Mouse (Mus musculus): ENCODE measurements at regions not wholly inside any gene's neighbourhood (a gene's known extent, or its start where the extent isn't known, plus 50 kb on each side); places are given as distances from the start of the nearest gene placed in this dataset.

DNA sequence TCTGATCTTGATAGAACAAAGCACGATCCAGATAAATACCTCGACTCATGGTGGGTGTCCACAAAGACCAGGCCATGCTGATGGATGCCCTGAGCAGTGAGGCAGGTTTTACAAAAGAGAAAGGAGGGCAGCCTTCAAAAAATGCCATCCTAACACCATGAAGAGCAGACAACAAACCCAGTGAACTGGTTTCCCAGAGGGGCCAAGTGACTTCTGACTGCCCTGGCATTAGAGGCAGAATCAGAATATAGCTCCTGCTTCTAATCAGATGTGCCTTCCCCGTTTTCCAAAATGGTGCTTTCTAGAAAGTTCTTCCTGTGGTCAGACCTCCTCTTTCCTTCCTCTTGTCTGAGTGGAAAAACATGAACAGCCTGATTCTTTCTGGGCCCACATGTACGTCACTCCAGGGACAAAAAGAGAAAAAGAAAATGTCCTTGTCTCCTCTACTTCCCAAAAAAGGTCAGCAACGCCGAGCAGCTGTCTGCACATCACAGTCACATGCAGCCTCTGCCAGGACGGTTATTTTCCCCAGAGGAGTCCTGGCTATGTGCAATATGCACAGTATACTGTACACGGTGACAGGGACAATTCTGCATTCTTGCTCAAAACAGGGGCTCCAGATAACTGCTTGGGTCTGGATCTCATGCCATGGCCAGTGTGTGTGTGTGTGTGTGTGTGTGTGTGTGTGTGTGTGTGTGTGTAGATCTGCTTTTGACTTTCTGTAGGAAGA lies 94.9 kb upstream of the Gm4791 start:
- peaks cover 3% of the 10 kb centered on the region; the same call in 1 of the 2 replicates for H3K4me1 ChIP-seq (ENCODE audit: control insufficient read depth, insufficient read depth, low read length)
- no peaks in the 10 kb centered on the region for H3K79me2 ChIP-seq (replicated peaks; ENCODE audit: control insufficient read depth, insufficient read depth, low read length)
- no peaks in the 10 kb centered on the region for H3K36me3 ChIP-seq (ENCODE audit: control insufficient read depth, insufficient read depth, low read length)
- no peak overlapping the region for H3K4me3 ChIP-seq
- H3K9ac ChIP-seq (ENCODE audit: low read depth, low read length): no peak overlapping the region
- peak in 1 of 2 experiments; percentile 31 for DNase-seq
- H3K27ac ChIP-seq: no peak overlapping the region
- TF ChIP-seq CTCF (IDR thresholded peaks at IDR 0.05) (no peak), EP300 (IDR thresholded peaks at IDR 0.05; ENCODE audit: insufficient read depth, low read depth, low read length) (no peak), POLR2A (IDR thresholded peaks at IDR 0.05; ENCODE audit: insufficient read depth, low read depth, low read length) (no peak)
- no peaks in the 10 kb centered on the region for H3K27me3 ChIP-seq (ENCODE audit: control insufficient read depth, insufficient read depth, low read length)
- intact Hi-C loops (cut with DNase I): no loop called here
- WGBS: 27% methylated on average over 8 of the region's 8 CpGs

GRCm38 (mm10) chr9:46899283-46899682 lies 99.3 kb upstream of the Gm4791 start:
- no peak overlapping the region for H3K27ac ChIP-seq
- no peaks in the 10 kb centered on the region for H3K27me3 ChIP-seq (ENCODE audit: control insufficient read depth, insufficient read depth, low read length)
- DNase-seq: no peak
- peaks cover 6% of the 10 kb centered on the region; the same call in 1 of the 2 replicates for H3K4me1 ChIP-seq (ENCODE audit: control insufficient read depth, insufficient read depth, low read length)
- intact Hi-C loops (cut with DNase I): no loop called here
- WGBS: 8% methylated on average over 2 of the region's 2 CpGs
- no peaks in the 10 kb centered on the region for H3K36me3 ChIP-seq (ENCODE audit: control insufficient read depth, insufficient read depth, low read length)
- H3K79me2 ChIP-seq (replicated peaks; ENCODE audit: control insufficient read depth, insufficient read depth, low read length): no peaks in the 10 kb centered on the region
- H3K4me3 ChIP-seq: no peak overlapping the region
- no peak overlapping the region for H3K9ac ChIP-seq (ENCODE audit: low read depth, low read length)
- no peak for TF ChIP-seq CTCF (IDR thresholded peaks at IDR 0.05)
- TF ChIP-seq EP300 (IDR thresholded peaks at IDR 0.05; ENCODE audit: insufficient read depth, low read depth, low read length): no peak
- no peak for TF ChIP-seq POLR2A (IDR thresholded peaks at IDR 0.05; ENCODE audit: insufficient read depth, low read depth, low read length)

DNA sequence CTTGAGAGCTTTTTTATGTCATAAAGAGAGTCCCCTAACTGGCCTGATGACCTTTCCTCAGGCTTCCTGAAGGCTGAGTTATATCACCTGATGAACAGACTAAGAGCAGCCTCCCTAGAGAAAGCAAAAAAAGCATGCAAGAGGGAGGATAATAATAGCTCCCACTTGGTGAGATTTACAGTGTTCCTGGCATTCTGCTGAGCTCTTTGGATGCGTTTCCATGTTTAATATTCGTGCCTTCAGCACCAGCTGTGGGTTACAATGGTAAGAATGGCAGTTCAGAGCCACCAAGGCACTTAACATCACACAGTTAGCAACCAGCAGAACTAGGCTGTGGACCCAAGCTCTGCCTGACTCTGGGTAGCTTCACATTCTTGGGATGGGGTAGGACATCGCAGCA lies 100.4 kb upstream of the Gm4791 start:
- peaks cover 3% of the 10 kb centered on the region; the same call in 1 of the 2 replicates for H3K4me1 ChIP-seq (ENCODE audit: control insufficient read depth, insufficient read depth, low read length)
- no peak for DNase-seq
- H3K4me3 ChIP-seq: no peak overlapping the region
- no peaks in the 10 kb centered on the region for H3K36me3 ChIP-seq (ENCODE audit: control insufficient read depth, insufficient read depth, low read length)
- no peaks in the 10 kb centered on the region for H3K27me3 ChIP-seq (ENCODE audit: control insufficient read depth, insufficient read depth, low read length)
- H3K79me2 ChIP-seq (replicated peaks; ENCODE audit: control insufficient read depth, insufficient read depth, low read length): no peaks in the 10 kb centered on the region
- 52% methylated on average over 3 of the region's 3 CpGs for WGBS
- TF ChIP-seq POLR2A (IDR thresholded peaks at IDR 0.05; ENCODE audit: insufficient read depth, low read depth, low read length): no peak
- no peak for TF ChIP-seq CTCF (IDR thresholded peaks at IDR 0.05)
- no peak for TF ChIP-seq EP300 (IDR thresholded peaks at IDR 0.05; ENCODE audit: insufficient read depth, low read depth, low read length)
- H3K9ac ChIP-seq (ENCODE audit: low read depth, low read length): no peak overlapping the region
- no peak overlapping the region for H3K27ac ChIP-seq
- intact Hi-C loops (cut with DNase I): no loop called here

DNA sequence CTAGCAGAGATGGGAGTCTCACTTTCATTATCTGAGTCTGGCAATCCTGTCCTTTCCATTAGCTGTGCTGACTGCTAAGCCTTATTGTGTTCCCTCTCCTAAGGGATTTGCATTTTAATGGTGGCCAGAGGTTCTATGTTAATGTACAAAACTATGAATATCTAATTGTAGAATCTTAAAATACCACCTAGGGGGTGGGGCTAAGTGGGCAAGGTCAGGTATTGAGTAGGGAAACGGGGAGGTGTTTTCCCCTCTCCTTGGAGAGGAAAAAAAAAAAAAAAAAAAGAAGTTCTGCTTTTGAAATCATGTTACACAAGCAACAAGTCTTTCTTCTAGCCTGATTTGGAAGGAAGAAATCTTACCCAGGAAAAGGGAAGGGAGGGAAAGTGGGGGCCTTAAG lies 106.7 kb upstream of the Gm4791 start:
- peaks cover 1% of the 10 kb centered on the region; the same call in 1 of the 2 replicates for H3K4me1 ChIP-seq (ENCODE audit: control insufficient read depth, insufficient read depth, low read length)
- H3K27me3 ChIP-seq (ENCODE audit: control insufficient read depth, insufficient read depth, low read length): no peaks in the 10 kb centered on the region
- whole genome bisulfite sequencing: 57% methylated on average over 1 of the region's 1 CpGs
- no peak for DNase-seq
- no peaks in the 10 kb centered on the region for H3K79me2 ChIP-seq (replicated peaks; ENCODE audit: control insufficient read depth, insufficient read depth, low read length)
- no peak overlapping the region for H3K27ac ChIP-seq
- TF ChIP-seq CTCF (IDR thresholded peaks at IDR 0.05): no peak
- TF ChIP-seq EP300 (IDR thresholded peaks at IDR 0.05; ENCODE audit: insufficient read depth, low read depth, low read length): no peak
- intact Hi-C loops (cut with DNase I): no loop called here
- no peak overlapping the region for H3K9ac ChIP-seq (ENCODE audit: low read depth, low read length)
- no peaks in the 10 kb centered on the region for H3K36me3 ChIP-seq (ENCODE audit: control insufficient read depth, insufficient read depth, low read length)
- no peak overlapping the region for H3K4me3 ChIP-seq

- Histone ChIP-seq H3K79me2 (replicated peaks; ENCODE audit: control insufficient read depth, insufficient read depth, low read length) (no peaks in the 10 kb centered on the region), H3K27ac (no peak overlapping the region), H3K4me1 (ENCODE audit: control insufficient read depth, insufficient read depth, low read length) (no peaks in the 10 kb centered on the region), H3K4me3 (no peak overlapping the region), H3K9ac (ENCODE audit: low read depth, low read length) (no peak overlapping the region), H3K36me3 (ENCODE audit: control insufficient read depth, insufficient read depth, low read length) (no peaks in the 10 kb centered on the region), H3K27me3 (ENCODE audit: control insufficient read depth, insufficient read depth, low read length) (no peaks in the 10 kb centered on the region)
- DNase-seq: no peak
- 81% methylated on average over 4 of the region's 4 CpGs for WGBS
- intact Hi-C loops (cut with DNase I): no loop called here
- TF ChIP-seq POLR2A (IDR thresholded peaks at IDR 0.05; ENCODE audit: insufficient read depth, low read depth, low read length) (no peak), EP300 (IDR thresholded peaks at IDR 0.05; ENCODE audit: insufficient read depth, low read depth, low read length) (no peak), CTCF (IDR thresholded peaks at IDR 0.05) (no peak)
Measured at GRCm38 (mm10) chr9:46889933-46890662, 108.4 kb upstream of the Gm4791 start.
